In genomic region chr10:81273842-81274241, GRCm38 (mm10) we compare ENCODE assay signal across 27 mouse cellular contexts. TPM values are rescaled to one million over a fixed set of nuclear protein-coding genes. Genes with fewer than 3 reads are reported as not detected.
"Had no signal": no experiment of that assay in that cellular context is flagged by ENCODE, and none has a peak within 500 bp of the region (broad histone marks: within the 10 kb centered on the region; RNA-seq: fewer than 3 reads in every experiment).

No protein-coding gene starts in this region.

- ATAC-seq: hindbrain, embryonic 16.5 days; inflammation-experienced regulatory T-cells, adult 6 months; intestine, embryonic 16.5 days; liver, postnatal 0 days had no signal

- H3K4me3 ChIP-seq: gastrocnemius, adult 2 months; heart, embryonic 10.5 days; heart, embryonic 12.5 days; layer of hippocampus, adult 2 months; left cerebral cortex, adult 2 months; limb, embryonic 12.5 days; liver, embryonic 13.5 days; liver, embryonic 15.5 days had no signal

- DNase-seq: gastrocnemius, adult 2 months; gastrocnemius, postnatal 10 days; gastrocnemius, postnatal 25 days; heart, adult 18-20 months; heart, postnatal 10 days; heart, postnatal 4 days; kidney, adult 18-20 months; kidney, adult 8-10 months; kidney, postnatal 10 days; kidney, postnatal 25 days; kidney, postnatal 4 days; liver; liver, embryonic 13.5 days; liver, postnatal 0 days had no signal

- H3K27me3 ChIP-seq: liver, embryonic 15.5 days had no signal

- H3K4me2 ChIP-seq: heart, embryonic 12.5 days; hindbrain, embryonic 14.5 days; limb, embryonic 12.5 days; liver, embryonic 11.5 days; liver, embryonic 13.5 days; liver, embryonic 15.5 days had no signal

- H3K27ac ChIP-seq: gastrocnemius, adult 2 months; heart, embryonic 10.5 days; hindbrain, embryonic 14.5 days; layer of hippocampus, adult 2 months; left cerebral cortex, adult 2 months; limb, embryonic 10.5 days; limb, embryonic 12.5 days; liver, embryonic 13.5 days; liver, embryonic 15.5 days had no signal

- H3K9ac ChIP-seq: heart, embryonic 12.5 days; hindbrain, embryonic 14.5 days; limb, embryonic 12.5 days; liver, embryonic 13.5 days; liver, embryonic 15.5 days; liver, postnatal 0 days had no signal

- H3K9me3 ChIP-seq: heart, embryonic 10.5 days; heart, embryonic 12.5 days; limb, embryonic 10.5 days; limb, embryonic 12.5 days; liver, embryonic 13.5 days; liver, embryonic 15.5 days had no signal

RNA-seq across cellular contexts. Expression of gene Tjp3, which starts 17.5 kb away (rescaled TPM):
- total RNA-seq: gastrocnemius, adult 2 months; gastrocnemius, postnatal 25 days; heart, postnatal 25 days had no signal
